Comparison of ENCODE assay signal across 8 mouse cellular contexts in the genomic region with DNA sequence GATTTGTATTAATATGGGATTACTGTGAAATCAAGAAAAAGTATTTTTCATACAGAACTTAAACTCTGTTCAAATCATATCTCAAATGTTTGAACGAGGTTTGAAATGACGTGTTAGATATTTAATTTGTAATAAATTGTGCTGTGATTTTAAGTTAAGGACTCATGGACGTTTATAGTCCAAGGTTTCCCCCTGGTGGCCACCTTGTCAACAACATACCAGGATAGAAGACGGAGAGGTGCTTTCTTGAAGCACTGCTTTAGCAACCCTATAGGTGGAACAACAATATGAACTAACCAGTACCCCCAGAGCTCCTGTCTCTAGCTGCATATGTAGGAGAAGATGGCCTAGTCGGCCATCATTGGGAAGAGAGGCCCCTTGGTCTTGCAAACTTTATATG.
DNase-seq lines count a peak whose midpoint lies in the region; ATAC-seq and TF ChIP-seq lines count a peak whose summit lies in the region.
"Not testable (repeated sequence)": the region's sequence is repeated elsewhere in the genome, so short reads cannot be mapped to it uniquely, and the experiment has no call there.

No protein-coding gene starts in this region.

- POLR2A ChIA-PET in Patski (lab: Charles Lee), result interaction anchor here (0.9 to 1.6 kb wide), 2 partner anchors 523 to 616 kb away, joined by 3 to 4 read pairs; no protein-coding TSS in a partner anchor

- intact Hi-C loops in heart, postnatal 25 days (cut with DNase I), result loop anchor here (1.0 to 5.0 kb wide), 4 partner anchors 117 to 827 kb away; no protein-coding TSS in a partner anchor

- H3K4me1 ChIP-seq in forebrain, postnatal 0 days (ENCODE audit: insufficient read depth); limb, embryonic 14.5 days (ENCODE audit: control insufficient read depth, insufficient read depth, low read length); midbrain, postnatal 0 days (ENCODE audit: insufficient read depth, low read length): not testable (repeated sequence)

- H3K4me2 ChIP-seq in forebrain, postnatal 0 days (ENCODE audit: low read depth); limb, embryonic 14.5 days (replicated peaks; ENCODE audit: low read depth, low read length, severe bottlenecking); midbrain, postnatal 0 days (ENCODE audit: low read depth, low read length, poor library complexity, severe bottlenecking): not testable (repeated sequence)

- H3K27me3 ChIP-seq in Patski; forebrain, postnatal 0 days (ENCODE audit: insufficient read depth, low read length); limb, embryonic 14.5 days (ENCODE audit: control insufficient read depth, insufficient read depth, low read length); midbrain, postnatal 0 days (ENCODE audit: insufficient read depth, low read length): not testable (repeated sequence)

- DNase-seq in Patski (ENCODE audit: low read depth, low spot score), result not testable (repeated sequence)
- peak; percentile 49 for DNase-seq in cerebellum, adult 9-10 months
- peak; percentile 84 for DNase-seq in forebrain, postnatal 0 days
- DNase-seq in heart, postnatal 25 days (ENCODE audit: low spot score), result peak; percentile 3
- DNase-seq in kidney, postnatal 25 days, result peak; percentile 81 to 92
- DNase-seq in limb, embryonic 14.5 days (ENCODE audit: low spot score), result peak; percentile 87
- DNase-seq in midbrain, postnatal 0 days (ENCODE audit: low spot score), result peak; percentile 85
- peak; percentile 49 for DNase-seq in telencephalon, adult 2 months (ENCODE audit: low read depth, low spot score)

- in situ Hi-C loops in Patski (cut with MboI; ENCODE audit: low pct_unique_long_range_greater_than_20kb), result loop anchor here (10.0 kb wide), 1 partner anchor 115 kb away; no protein-coding TSS in a partner anchor

- TF ChIP-seq CTCF in Patski (IDR thresholded peaks at IDR 0.05), result peak; percentile 77
- TF ChIP-seq CTCF in forebrain, postnatal 0 days (IDR thresholded peaks at IDR 0.05; ENCODE audit: low read depth), result peak; percentile 79
- peak; percentile 83 for TF ChIP-seq CTCF in midbrain, postnatal 0 days (IDR thresholded peaks at IDR 0.05)

- not testable (repeated sequence) for H3K36me3 ChIP-seq in forebrain, postnatal 0 days (ENCODE audit: insufficient read depth); limb, embryonic 14.5 days (ENCODE audit: control insufficient read depth, insufficient read depth, low read length); midbrain, postnatal 0 days (ENCODE audit: insufficient read depth, low read length)

- not testable (repeated sequence) for H3K27ac ChIP-seq in forebrain, postnatal 0 days (ENCODE audit: low read depth, low read length); limb, embryonic 14.5 days (replicated peaks; ENCODE audit: low read depth, low read length); midbrain, postnatal 0 days (ENCODE audit: low read depth, low read length)

- not testable (repeated sequence) for ATAC-seq in Patski
- ATAC-seq in forebrain, postnatal 0 days, result peak; percentile 75
- peak; percentile 67; the same call in 1 of the 2 replicates for ATAC-seq in limb, embryonic 14.5 days (ENCODE audit: low FRiP score, low read depth)
- peak; percentile 74 for ATAC-seq in midbrain, postnatal 0 days (ENCODE audit: low FRiP score)

- WGBS in forebrain, postnatal 0 days, result 7% methylated on average over 5 of the region's 5 CpGs
- WGBS in limb, embryonic 14.5 days, result 8% methylated on average over 5 of the region's 5 CpGs
- 11% methylated on average over 5 of the region's 5 CpGs for WGBS in midbrain, postnatal 0 days

- CTCF ChIA-PET in Patski (lab: Charles Lee), result interaction anchor here (1.0 to 1.1 kb wide), 3 partner anchors 12 to 557 kb away, joined by 3 read pairs; no protein-coding TSS in a partner anchor

- not testable (repeated sequence) for H3K9ac ChIP-seq in forebrain, postnatal 0 days; limb, embryonic 14.5 days (ENCODE audit: low read depth, low read length, severe bottlenecking); midbrain, postnatal 0 days (replicated peaks; ENCODE audit: low read length, poor library complexity, severe bottlenecking)

- H3K9me3 ChIP-seq in forebrain, postnatal 0 days (ENCODE audit: low read length); limb, embryonic 14.5 days (ENCODE audit: control insufficient read depth, low read length); midbrain, postnatal 0 days (ENCODE audit: low read length): not testable (repeated sequence)

- not testable (repeated sequence) for H3K4me3 ChIP-seq in forebrain, postnatal 0 days (ENCODE audit: low read depth, low read length); limb, embryonic 14.5 days (replicated peaks; ENCODE audit: low read length); midbrain, postnatal 0 days (ENCODE audit: low read depth, low read length)

- not testable (repeated sequence) for TF ChIP-seq POLR2A in limb, embryonic 14.5 days (IDR thresholded peaks at IDR 0.05; ENCODE audit: borderline replicate concordance, extremely low read depth, insufficient read depth, insufficient read length)
